ENCODE assay signal across 8 mouse cellular contexts in genomic region chr5:114099709-114100389, GRCm38 (mm10). TPM values are rescaled to one million over a fixed set of nuclear protein-coding genes. Genes with fewer than 3 reads are reported as not detected.
A peak's percentile ranks its signal among the peaks of the same experiment; 100 is the strongest.
DNase-seq lines count a peak whose midpoint lies in the region; ATAC-seq and TF ChIP-seq lines count a peak whose summit lies in the region.

No protein-coding gene starts in this region.

- peak overlapping the region; percentile 99 for H3K4me2 ChIP-seq in forebrain, embryonic 12.5 days
- H3K4me2 ChIP-seq in heart, postnatal 0 days (ENCODE audit: low read depth, low read length), result peak overlapping the region; percentile 95
- peak overlapping the region; percentile 77 for H3K4me2 ChIP-seq in liver, embryonic 16.5 days (ENCODE audit: low read depth, low read length)
- peak overlapping the region; percentile 80 for H3K4me2 ChIP-seq in neural tube, embryonic 13.5 days

- peaks cover 15% of the 10 kb centered on the region; the same call in 1 of the 2 replicates for H3K36me3 ChIP-seq in forebrain, embryonic 12.5 days (replicated peaks)
- peaks cover 10% of the 10 kb centered on the region for H3K36me3 ChIP-seq in heart, postnatal 0 days (replicated peaks; ENCODE audit: control insufficient read depth, insufficient read depth, low read length)
- no peaks in the 10 kb centered on the region for H3K36me3 ChIP-seq in liver, embryonic 16.5 days (ENCODE audit: control insufficient read depth, insufficient read depth)
- peaks cover 22% of the 10 kb centered on the region; the same call in 1 of the 2 replicates for H3K36me3 ChIP-seq in neural tube, embryonic 13.5 days
- no peaks in the 10 kb centered on the region; the same call in 1 of the 2 replicates for H3K36me3 ChIP-seq in testis, adult 2 months (ENCODE audit: control insufficient read depth, insufficient read depth, low read length)

- peak overlapping the region; percentile 76 for H3K4me3 ChIP-seq in brown adipose tissue, adult 24 weeks (ENCODE audit: insufficient read depth, low read depth, low read length)
- H3K4me3 ChIP-seq in forebrain, embryonic 12.5 days (replicated peaks), result peak overlapping the region; percentile 99
- peak overlapping the region; percentile 96 for H3K4me3 ChIP-seq in heart, postnatal 0 days (ENCODE audit: low read depth, low read length)
- H3K4me3 ChIP-seq in liver, embryonic 16.5 days (ENCODE audit: low read depth, low read length), result peak overlapping the region; percentile 78
- peak overlapping the region; percentile 96 for H3K4me3 ChIP-seq in neural tube, embryonic 13.5 days
- peak overlapping the region; percentile 97 for H3K4me3 ChIP-seq in testis, adult 2 months (ENCODE audit: control insufficient read depth, low read depth, low read length)

- 0 out of 2 replicates have a peak, but pooled peaks cover 2% of the 10 kb centered on the region for H3K27me3 ChIP-seq in forebrain, embryonic 12.5 days
- H3K27me3 ChIP-seq in heart, postnatal 0 days (ENCODE audit: control insufficient read depth, insufficient read depth, low read length), result no peaks in the 10 kb centered on the region
- H3K27me3 ChIP-seq in liver, embryonic 16.5 days (ENCODE audit: control insufficient read depth, insufficient read depth, low read depth, low read length), result no peaks in the 10 kb centered on the region
- H3K27me3 ChIP-seq in neural tube, embryonic 13.5 days, result no peaks in the 10 kb centered on the region
- H3K27me3 ChIP-seq in testis, adult 2 months (ENCODE audit: control insufficient read depth, insufficient read depth, low read length), result no peaks in the 10 kb centered on the region

- TF ChIP-seq POLR2A in testis, adult 2 months (IDR thresholded peaks at IDR 0.05; ENCODE audit: control insufficient read depth, low read depth, low read length), result peak; percentile 43; the same call in 1 of the 2 replicates

- peak overlapping the region; percentile 97 for H3K9ac ChIP-seq in forebrain, embryonic 12.5 days
- peak overlapping the region; percentile 91 for H3K9ac ChIP-seq in heart, postnatal 0 days (replicated peaks; ENCODE audit: low read depth, low read length)
- peak overlapping the region; percentile 80 for H3K9ac ChIP-seq in liver, embryonic 16.5 days (ENCODE audit: low read depth, low read length)
- H3K9ac ChIP-seq in neural tube, embryonic 13.5 days, result peak overlapping the region; percentile 95

- H3K27ac ChIP-seq in brown adipose tissue, adult 24 weeks (replicated peaks; ENCODE audit: low read depth, low read length), result no peak overlapping the region
- H3K27ac ChIP-seq in forebrain, embryonic 12.5 days, result peak overlapping the region; percentile 79
- peak overlapping the region; percentile 63; the same call in 1 of the 2 replicates for H3K27ac ChIP-seq in heart, postnatal 0 days (ENCODE audit: low read depth)
- H3K27ac ChIP-seq in liver, embryonic 16.5 days (ENCODE audit: low read length), result no peak overlapping the region
- H3K27ac ChIP-seq in neural tube, embryonic 13.5 days (replicated peaks), result peak overlapping the region; percentile 78
- no peak overlapping the region for H3K27ac ChIP-seq in testis, adult 2 months (ENCODE audit: control insufficient read depth, insufficient read depth, low read depth, low read length)

- TF ChIP-seq EP300 in heart, postnatal 0 days (IDR thresholded peaks at IDR 0.05; ENCODE audit: low read depth), result no peak

- no peaks in the 10 kb centered on the region for H3K9me3 ChIP-seq in forebrain, embryonic 12.5 days
- H3K9me3 ChIP-seq in heart, postnatal 0 days (replicated peaks; ENCODE audit: control insufficient read depth, low read length), result no peaks in the 10 kb centered on the region
- no peaks in the 10 kb centered on the region for H3K9me3 ChIP-seq in liver, embryonic 16.5 days (replicated peaks; ENCODE audit: control insufficient read depth, low read length)
- no peaks in the 10 kb centered on the region for H3K9me3 ChIP-seq in neural tube, embryonic 13.5 days

- TF ChIP-seq CTCF in heart, postnatal 0 days (IDR thresholded peaks at IDR 0.05; ENCODE audit: low read depth), result no peak
- TF ChIP-seq CTCF in testis, adult 2 months (IDR thresholded peaks at IDR 0.05; ENCODE audit: control insufficient read depth, insufficient read depth, insufficient replicate concordance, low read depth, low read length), result no peak; the same call in 1 of the 2 replicates

- peaks cover 5% of the 10 kb centered on the region; the same call in 1 of the 2 replicates for H3K4me1 ChIP-seq in brown adipose tissue, adult 24 weeks (ENCODE audit: control insufficient read depth, insufficient read depth, insufficient read length, low read length)
- peaks cover 22% of the 10 kb centered on the region for H3K4me1 ChIP-seq in forebrain, embryonic 12.5 days
- H3K4me1 ChIP-seq in heart, postnatal 0 days (ENCODE audit: control insufficient read depth, insufficient read depth), result peaks cover 13% of the 10 kb centered on the region
- H3K4me1 ChIP-seq in liver, embryonic 16.5 days (ENCODE audit: control insufficient read depth, low read depth, low read length), result peaks cover 12% of the 10 kb centered on the region
- peaks cover 22% of the 10 kb centered on the region for H3K4me1 ChIP-seq in neural tube, embryonic 13.5 days (replicated peaks)
- peaks cover 10% of the 10 kb centered on the region for H3K4me1 ChIP-seq in testis, adult 2 months (ENCODE audit: control insufficient read depth, insufficient read depth, low read length)

- DNase-seq in heart, postnatal 0 days (ENCODE audit: low spot score), result peak; percentile 86
- peak; percentile 93 to 94 for DNase-seq in kidney, postnatal 4 days

- ATAC-seq in CD4-positive, CD25-positive, alpha-beta regulatory T cell, adult 4 months, result peak; percentile 92
- peak; percentile 91 for ATAC-seq in forebrain, embryonic 12.5 days (ENCODE audit: low FRiP score)
- ATAC-seq in heart, postnatal 0 days (ENCODE audit: insufficient read depth, low read depth), result peak; percentile 92
- peak; percentile 86 for ATAC-seq in liver, embryonic 16.5 days (ENCODE audit: low read depth)
- ATAC-seq in neural tube, embryonic 13.5 days (ENCODE audit: low read depth), result peak; percentile 92

- WGBS in forebrain, embryonic 12.5 days, result 8% methylated on average over 37 of the region's 37 CpGs
- 10% methylated on average over 35 of the region's 37 CpGs for WGBS in heart, postnatal 0 days
- 7% methylated on average over 37 of the region's 37 CpGs for WGBS in liver, embryonic 16.5 days (ENCODE audit: insufficient replicate concordance)
- 8% methylated on average over 37 of the region's 37 CpGs for WGBS in neural tube, embryonic 13.5 days

RNA-seq across cellular contexts. Expression of gene Svop, which starts 8.5 kb away (rescaled TPM):
- not detected for polyA plus RNA-seq in CD4-positive, CD25-positive, alpha-beta regulatory T cell, adult 4 months (2017; shearing (Covaris generic))
- not detected in 2 replicates for polyA plus RNA-seq in brown adipose tissue, adult 24 weeks (2012; ENCODE audit: insufficient read depth, insufficient read length, missing spikeins)
- 40.2 and 45.7 TPM in 2 replicates for polyA plus RNA-seq in forebrain, embryonic 12.5 days (2016; fragmentation: Nextera tagmentation; extraction: Ambion mirVana)
- total RNA-seq in heart, postnatal 0 days (2014; rRNA removed; ENCODE audit: low replicate concordance), result 0.19 TPM in 1 of 2 replicates, not detected in the other
- polyA plus RNA-seq in heart, postnatal 0 days (2015; fragmentation: Nextera tagmentation; extraction: Ambion mirVana), result 0.07 TPM in 1 of 2 replicates, not detected in the other
- polyA plus RNA-seq in liver, embryonic 16.5 days (2015; fragmentation: Nextera tagmentation; extraction: Ambion mirVana), result 0.05 TPM in 1 of 2 replicates, not detected in the other
- 71.9 and 79.6 TPM in 2 replicates for polyA plus RNA-seq in neural tube, embryonic 13.5 days (2015; fragmentation: Nextera tagmentation; extraction: Ambion mirVana)
- polyA plus RNA-seq in testis, adult 2 months (2012; rRNA removed), result 21.9 and 27.0 TPM in 2 replicates

RNA-seq across cellular contexts. Expression of gene Alkbh2, which starts 28.2 kb away (rescaled TPM):
- 1 to 10 TPM; 3.8 to 6.6 TPM for polyA plus RNA-seq in CD4-positive, CD25-positive, alpha-beta regulatory T cell, adult 4 months (2017; shearing (Covaris generic))
- 4.3 and 5.6 TPM in 2 replicates for polyA plus RNA-seq in brown adipose tissue, adult 24 weeks (2012; ENCODE audit: insufficient read depth, insufficient read length, missing spikeins)
- 10.9 and 11.3 TPM in 2 replicates for polyA plus RNA-seq in forebrain, embryonic 12.5 days (2016; fragmentation: Nextera tagmentation; extraction: Ambion mirVana)
- 0.27 and 2.4 TPM in 2 replicates for total RNA-seq in heart, postnatal 0 days (2014; rRNA removed; ENCODE audit: low replicate concordance)
- 4.0 and 4.1 TPM in 2 replicates for polyA plus RNA-seq in heart, postnatal 0 days (2015; fragmentation: Nextera tagmentation; extraction: Ambion mirVana)
- 2.5 and 3.4 TPM in 2 replicates for polyA plus RNA-seq in liver, embryonic 16.5 days (2015; fragmentation: Nextera tagmentation; extraction: Ambion mirVana)
- polyA plus RNA-seq in neural tube, embryonic 13.5 days (2015; fragmentation: Nextera tagmentation; extraction: Ambion mirVana), result 7.3 and 9.7 TPM in 2 replicates
- 2.2 and 3.1 TPM in 2 replicates for polyA plus RNA-seq in testis, adult 2 months (2012; rRNA removed)

RNA-seq across cellular contexts. Expression of gene Ung, which starts 30.3 kb away (rescaled TPM):
- 1 to 10 TPM; 3.7 to 9.2 TPM for polyA plus RNA-seq in CD4-positive, CD25-positive, alpha-beta regulatory T cell, adult 4 months (2017; shearing (Covaris generic))
- 4.4 and 5.2 TPM in 2 replicates for polyA plus RNA-seq in brown adipose tissue, adult 24 weeks (2012; ENCODE audit: insufficient read depth, insufficient read length, missing spikeins)
- 64.4 and 69.6 TPM in 2 replicates for polyA plus RNA-seq in forebrain, embryonic 12.5 days (2016; fragmentation: Nextera tagmentation; extraction: Ambion mirVana)
- 15.0 and 31.4 TPM in 2 replicates for total RNA-seq in heart, postnatal 0 days (2014; rRNA removed; ENCODE audit: low replicate concordance)
- 25.0 and 26.5 TPM in 2 replicates for polyA plus RNA-seq in heart, postnatal 0 days (2015; fragmentation: Nextera tagmentation; extraction: Ambion mirVana)
- 13.7 and 15.2 TPM in 2 replicates for polyA plus RNA-seq in liver, embryonic 16.5 days (2015; fragmentation: Nextera tagmentation; extraction: Ambion mirVana)
- polyA plus RNA-seq in neural tube, embryonic 13.5 days (2015; fragmentation: Nextera tagmentation; extraction: Ambion mirVana), result 9.0 and 9.6 TPM in 2 replicates
- polyA plus RNA-seq in testis, adult 2 months (2012; rRNA removed), result 8.2 and 9.4 TPM in 2 replicates

RNA-seq across cellular contexts. Expression of gene Usp30, which starts 34.6 kb away (rescaled TPM):
- polyA plus RNA-seq in CD4-positive, CD25-positive, alpha-beta regulatory T cell, adult 4 months (2017; shearing (Covaris generic)), result 1 to 10 TPM; 2.6 to 2.7 TPM
- 5.3 and 6.4 TPM in 2 replicates for polyA plus RNA-seq in brown adipose tissue, adult 24 weeks (2012; ENCODE audit: insufficient read depth, insufficient read length, missing spikeins)
- 15.8 and 16.9 TPM in 2 replicates for polyA plus RNA-seq in forebrain, embryonic 12.5 days (2016; fragmentation: Nextera tagmentation; extraction: Ambion mirVana)
- total RNA-seq in heart, postnatal 0 days (2014; rRNA removed; ENCODE audit: low replicate concordance), result 16.0 and 18.2 TPM in 2 replicates
- polyA plus RNA-seq in heart, postnatal 0 days (2015; fragmentation: Nextera tagmentation; extraction: Ambion mirVana), result 6.1 and 6.3 TPM in 2 replicates
- polyA plus RNA-seq in liver, embryonic 16.5 days (2015; fragmentation: Nextera tagmentation; extraction: Ambion mirVana), result 2.8 and 3.0 TPM in 2 replicates
- polyA plus RNA-seq in neural tube, embryonic 13.5 days (2015; fragmentation: Nextera tagmentation; extraction: Ambion mirVana), result 15.3 and 16.4 TPM in 2 replicates
- polyA plus RNA-seq in testis, adult 2 months (2012; rRNA removed), result 71.5 and 85.1 TPM in 2 replicates

RNA-seq across cellular contexts. Expression of gene Acacb, which starts 46.5 kb away (rescaled TPM):
- under 1 TPM; 0.24 to 0.62 TPM for polyA plus RNA-seq in CD4-positive, CD25-positive, alpha-beta regulatory T cell, adult 4 months (2017; shearing (Covaris generic))
- 235 and 250 TPM in 2 replicates for polyA plus RNA-seq in brown adipose tissue, adult 24 weeks (2012; ENCODE audit: insufficient read depth, insufficient read length, missing spikeins)
- polyA plus RNA-seq in forebrain, embryonic 12.5 days (2016; fragmentation: Nextera tagmentation; extraction: Ambion mirVana), result 1.7 and 1.9 TPM in 2 replicates
- total RNA-seq in heart, postnatal 0 days (2014; rRNA removed; ENCODE audit: low replicate concordance), result 50.7 and 70.1 TPM in 2 replicates
- polyA plus RNA-seq in heart, postnatal 0 days (2015; fragmentation: Nextera tagmentation; extraction: Ambion mirVana), result 15.3 and 17.5 TPM in 2 replicates
- polyA plus RNA-seq in liver, embryonic 16.5 days (2015; fragmentation: Nextera tagmentation; extraction: Ambion mirVana), result 0.35 and 0.65 TPM in 2 replicates
- 3.1 and 3.3 TPM in 2 replicates for polyA plus RNA-seq in neural tube, embryonic 13.5 days (2015; fragmentation: Nextera tagmentation; extraction: Ambion mirVana)
- 3.0 and 4.6 TPM in 2 replicates for polyA plus RNA-seq in testis, adult 2 months (2012; rRNA removed)

Comparison
In these comparisons a context has a peak if more than half of its experiments do, and no peak if none do; other contexts are left out.
1. H3K27ac ChIP-seq: peak in forebrain, embryonic 12.5 days (single experiment), heart, postnatal 0 days (single experiment) and neural tube, embryonic 13.5 days (single experiment); none in brown adipose tissue, adult 24 weeks (single experiment), liver, embryonic 16.5 days (single experiment) and testis, adult 2 months (single experiment).
2. RNA of gene Svop, which starts 8.5 kb away (polyA plus RNA-seq): 71.9 to 79.6 TPM in neural tube, embryonic 13.5 days, 40.2 to 45.7 TPM in forebrain, embryonic 12.5 days and 21.9 to 27.0 TPM in testis, adult 2 months; not detected in CD4-positive, CD25-positive, alpha-beta regulatory T cell, adult 4 months, 0.07 TPM in heart, postnatal 0 days, 0.05 TPM in liver, embryonic 16.5 days and not detected in brown adipose tissue, adult 24 weeks; every median in the first group is over 10 times any median in the second.
3. Peak in every context shown above with its lines, with median percentiles within 50 percentile points of each other: ATAC-seq, H3K4me3 ChIP-seq, H3K4me2 ChIP-seq and H3K9ac ChIP-seq.